Mouse (Mus musculus) embryonic facial prominence, embryonic 13.5 days (tissue): ENCODE data around the gene Lilra6. TPM values are rescaled to one million over a fixed set of nuclear protein-coding genes. Genes with fewer than 3 reads are reported as not detected.
"Not testable (repeated sequence)": the region's sequence is repeated elsewhere in the genome, so short reads cannot be mapped to it uniquely, and the experiment has no call there.

Experiments
- ATAC-seq: fragments of 200-750 bp; cut with Nextera tagmentation; 2 replicates; pipeline ENCODE4 v1.8.0; 2017; ENCODE audit warnings: low read depth; ENCODE audit not compliant: insufficient number of reproducible peaks, insufficient read depth, low FRiP score, low TSS enrichment
- H3K27ac ChIP-seq: fragments of 300-500 bp; sonication (generic); 2 replicates; pipeline ENCODE4 v1.5.1; 2015; ENCODE audit warnings: moderate library complexity, mild to moderate bottlenecking, inconsistent platforms
- H3K27me3 ChIP-seq: fragments of 300-500 bp; sonication (generic); 2 replicates; pipeline ENCODE4 v1.6.1; 2015; ENCODE audit warnings: mild to moderate bottlenecking, inconsistent platforms
- H3K36me3 ChIP-seq: fragments of 300-500 bp; sonication (generic); 2 replicates; pipeline ENCODE4 v1.6.1; 2015; ENCODE audit warnings: mild to moderate bottlenecking, inconsistent platforms
- H3K4me1 ChIP-seq: fragments of 300-500 bp; sonication (generic); 2 replicates; pipeline ENCODE4 v1.6.1; 2015; ENCODE audit warnings: inconsistent platforms
- H3K4me2 ChIP-seq: fragments of 300-500 bp; sonication (generic); 2 replicates; pipeline ENCODE4 v1.6.1; 2015; ENCODE audit warnings: moderate library complexity, mild to moderate bottlenecking, inconsistent platforms
- H3K4me3 ChIP-seq: fragments of 300-500 bp; sonication (generic); 2 replicates; pipeline ENCODE4 v1.5.1; 2015; ENCODE audit warnings: mild to moderate bottlenecking, inconsistent platforms
- H3K9ac ChIP-seq: fragments of 300-500 bp; sonication (generic); 2 replicates; pipeline ENCODE4 v1.6.1; 2015; ENCODE audit warnings: mild to moderate bottlenecking, inconsistent platforms
- H3K9me3 ChIP-seq: fragments of 300-500 bp; sonication (generic); 2 replicates; pipeline ENCODE4 v1.6.1; 2016; ENCODE audit warnings: inconsistent platforms
- WGBS: fragments of 180-500 bp; shearing (Covaris S2); methylation state at CpG from one replicate; pipeline ENCODE4 v1.1.7; 2015; ENCODE audit warnings: mixed read lengths; 5-methylcytosine and 5-hydroxymethylcytosine counted together
- polyA plus RNA-seq: library from polyadenylated mRNA; unstranded; fragments of >200 nt; fragmentation: Nextera tagmentation; extraction: Ambion mirVana; gene quantifications from 2 replicates; pipeline ENCODE4 v1.2.1, GENCODE M21; 2015

Lilra6 gene
- polyA plus RNA-seq = not detected in 2 replicates

GRCm38 (mm10) chr7:3915387-3915786, at the start of gene Lilra6:
Lilra6 (minus strand) TSS chr7:3915503.
- not testable (repeated sequence) for H3K4me3 ChIP-seq, H3K4me1 ChIP-seq, H3K9ac ChIP-seq, H3K36me3 ChIP-seq, H3K4me2 ChIP-seq, H3K9me3 ChIP-seq, H3K27ac ChIP-seq, H3K27me3 ChIP-seq, ATAC-seq
- 63% methylated on average over 2 of the region's 2 CpGs for WGBS

DNA sequence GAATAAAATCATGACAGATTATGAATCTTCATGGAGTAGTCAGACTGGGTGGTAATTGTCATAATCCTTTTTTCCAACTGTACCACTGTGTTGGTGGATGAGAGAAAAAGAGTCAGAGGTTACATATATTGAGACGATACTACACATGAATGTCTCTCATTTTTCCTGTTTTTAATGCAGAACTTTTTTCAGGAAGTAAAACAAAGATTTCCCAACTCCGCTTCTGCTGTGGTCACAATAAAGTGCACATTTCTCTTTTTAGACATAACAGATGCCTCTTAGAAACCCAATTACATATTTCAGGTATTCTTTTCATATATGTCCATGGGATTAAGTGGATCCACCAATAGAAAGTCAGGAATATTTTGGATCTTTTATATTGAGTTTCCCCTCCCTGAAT, 46.7 kb upstream of the Lilra6 start:
- Histone ChIP-seq H3K27me3 (no peaks in the 10 kb centered on the region), H3K9ac (no peak overlapping the region), H3K27ac (no peak overlapping the region), H3K4me2 (no peak overlapping the region), H3K4me3 (no peak overlapping the region), H3K9me3 (no peaks in the 10 kb centered on the region), H3K4me1 (no peaks in the 10 kb centered on the region), H3K36me3 (no peaks in the 10 kb centered on the region)
- 89% methylated on average over 2 of the region's 2 CpGs for WGBS
- ATAC-seq = no peak

DNA sequence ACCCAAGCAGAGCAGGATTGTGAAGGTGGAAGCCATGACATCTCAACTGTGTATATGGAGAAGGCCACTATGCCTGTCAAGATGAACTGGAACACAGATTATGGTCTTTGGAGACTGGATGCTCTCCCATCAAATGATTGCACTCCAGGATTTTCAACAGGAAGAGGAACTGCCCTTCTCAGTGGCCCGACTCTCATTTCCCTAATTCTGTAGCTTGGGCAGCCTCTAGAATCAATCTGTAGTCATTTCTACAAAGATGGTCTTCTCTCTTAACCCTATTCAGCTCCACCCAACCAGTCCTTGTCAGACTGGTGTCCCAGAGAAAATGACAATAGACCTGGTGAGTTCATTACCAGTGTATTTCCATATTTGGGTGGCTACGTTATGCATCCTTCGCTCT, 42.1 kb upstream of the Lilra6 start:
- no peak overlapping the region for H3K4me2 ChIP-seq
- ATAC-seq = no peak
- no peaks in the 10 kb centered on the region for H3K27me3 ChIP-seq
- no peak overlapping the region for H3K9ac ChIP-seq
- no peak overlapping the region for H3K4me3 ChIP-seq
- H3K4me1 ChIP-seq = no peaks in the 10 kb centered on the region
- H3K36me3 ChIP-seq = no peaks in the 10 kb centered on the region
- 87% methylated on average over 3 of the region's 3 CpGs for WGBS
- no peak overlapping the region for H3K27ac ChIP-seq
- H3K9me3 ChIP-seq = 0 out of 2 replicates have a peak, but pooled peaks cover 2% of the 10 kb centered on the region

- H3K4me2 ChIP-seq = no peak overlapping the region
- ATAC-seq = no peak
- no peaks in the 10 kb centered on the region for H3K27me3 ChIP-seq
- WGBS = 79% methylated on average over 3 of the region's 3 CpGs
- no peak overlapping the region for H3K4me3 ChIP-seq
- no peaks in the 10 kb centered on the region for H3K4me1 ChIP-seq
- H3K9ac ChIP-seq = no peak overlapping the region
- H3K27ac ChIP-seq = no peak overlapping the region
- no peaks in the 10 kb centered on the region for H3K36me3 ChIP-seq
- H3K9me3 ChIP-seq = no peaks in the 10 kb centered on the region
Observed at GRCm38 (mm10) chr7:3949159-3949558, 33.9 kb upstream of the Lilra6 start.

GRCm38 (mm10) chr7:3948223-3948622, 32.9 kb upstream of the Lilra6 start:
- Histone ChIP-seq H3K4me3 (no peak overlapping the region), H3K36me3 (no peaks in the 10 kb centered on the region), H3K27ac (no peak overlapping the region), H3K9ac (no peak overlapping the region), H3K27me3 (no peaks in the 10 kb centered on the region), H3K4me2 (no peak overlapping the region), H3K4me1 (no peaks in the 10 kb centered on the region), H3K9me3 (no peaks in the 10 kb centered on the region; the same call in 1 of the 2 replicates)
- 70% methylated on average over 4 of the region's 4 CpGs for WGBS
- no peak for ATAC-seq

- Histone ChIP-seq H3K27me3 (no peaks in the 10 kb centered on the region), H3K27ac (no peak overlapping the region), H3K9ac (no peak overlapping the region), H3K36me3 (no peaks in the 10 kb centered on the region), H3K4me2 (no peak overlapping the region), H3K9me3 (no peaks in the 10 kb centered on the region; the same call in 1 of the 2 replicates), H3K4me1 (no peaks in the 10 kb centered on the region), H3K4me3 (no peak overlapping the region)
- ATAC-seq = no peak
- WGBS = 64% methylated on average over 4 of the region's 4 CpGs
Observed at GRCm38 (mm10) chr7:3946117-3946516, 30.8 kb upstream of the Lilra6 start.

DNA sequence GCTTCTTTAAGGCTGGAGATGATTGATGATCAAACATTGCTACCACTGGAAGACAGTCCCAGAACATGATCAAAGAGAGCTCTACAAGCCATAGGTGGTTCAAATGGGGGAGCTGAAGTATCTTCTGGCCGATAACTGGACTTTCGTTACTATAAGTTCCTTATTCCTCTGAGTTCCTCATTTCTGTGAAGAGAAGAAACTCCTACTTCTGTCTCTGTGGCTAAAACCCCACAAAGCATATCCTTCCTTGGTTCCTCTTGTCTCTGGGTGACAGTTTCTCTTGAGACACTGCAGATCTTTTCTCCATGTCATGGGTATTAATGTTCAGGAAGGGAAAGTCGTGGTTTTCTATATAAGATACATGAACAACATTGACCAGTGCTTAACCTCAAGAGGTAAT, 25.6 kb upstream of the Lilra6 start:
- Histone ChIP-seq H3K36me3 (no peaks in the 10 kb centered on the region), H3K27me3 (no peaks in the 10 kb centered on the region), H3K4me3 (no peak overlapping the region), H3K9ac (no peak overlapping the region), H3K9me3 (peaks cover 4% of the 10 kb centered on the region), H3K4me1 (no peaks in the 10 kb centered on the region), H3K27ac (no peak overlapping the region), H3K4me2 (no peak overlapping the region)
- WGBS = 67% methylated on average over 3 of the region's 3 CpGs
- no peak for ATAC-seq

DNA sequence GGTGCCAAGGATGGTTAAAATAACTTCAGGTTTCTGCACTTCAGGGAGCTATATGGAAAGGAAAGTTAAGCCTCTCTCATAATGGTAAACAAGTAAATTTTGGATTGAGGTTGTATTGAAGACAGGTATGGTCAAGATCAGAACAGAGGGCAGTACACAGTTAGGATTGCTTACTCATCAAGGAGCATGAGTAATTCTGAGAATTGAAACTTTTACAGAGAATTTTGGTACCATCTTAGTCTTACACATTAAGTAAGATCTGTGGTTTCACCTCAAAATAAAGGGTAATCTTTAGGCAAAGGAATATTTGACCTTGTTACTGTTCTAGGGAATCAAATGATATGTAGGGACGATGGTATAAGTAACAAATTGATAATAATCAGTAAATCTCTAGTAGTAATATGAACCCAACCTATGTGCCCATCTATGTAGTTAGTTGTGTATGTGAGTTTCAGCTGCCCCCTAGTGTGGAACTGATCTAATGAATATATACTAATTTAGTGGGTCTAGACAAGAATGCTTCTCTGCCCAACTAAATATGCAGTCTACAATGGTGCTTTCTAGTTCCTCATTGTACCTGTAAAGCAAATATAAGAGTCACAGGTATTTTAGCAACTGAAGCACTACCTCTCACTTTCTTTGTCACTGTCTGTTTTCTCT, 24.7 kb upstream of the Lilra6 start:
- ATAC-seq = no peak
- H3K27me3 ChIP-seq = no peaks in the 10 kb centered on the region
- no peak overlapping the region for H3K27ac ChIP-seq
- H3K4me3 ChIP-seq = no peak overlapping the region
- no peaks in the 10 kb centered on the region for H3K4me1 ChIP-seq
- H3K36me3 ChIP-seq = no peaks in the 10 kb centered on the region
- WGBS = 60% methylated on average over 1 of the region's 1 CpGs
- H3K9me3 ChIP-seq = peaks cover 4% of the 10 kb centered on the region
- no peak overlapping the region for H3K4me2 ChIP-seq
- H3K9ac ChIP-seq = no peak overlapping the region

GRCm38 (mm10) chr7:3935473-3935872, 20.2 kb upstream of the Lilra6 start:
- not testable (repeated sequence) for ATAC-seq

GRCm38 (mm10) chr7:3903704-3904103, 11.6 kb downstream of the Lilra6 start:
- Histone ChIP-seq H3K9ac (no peak overlapping the region), H3K36me3 (no peaks in the 10 kb centered on the region), H3K4me1 (no peaks in the 10 kb centered on the region), H3K4me2 (no peak overlapping the region), H3K9me3 (no peaks in the 10 kb centered on the region), H3K27me3 (no peaks in the 10 kb centered on the region), H3K4me3 (no peak overlapping the region), H3K27ac (no peak overlapping the region)
- ATAC-seq = no peak
- WGBS = 15% methylated on average over 1 of the region's 1 CpGs

More at GRCm38 (mm10) chr7:3935473-3935872, 20.2 kb upstream of the Lilra6 start:
- not testable (repeated sequence) for H3K4me2 ChIP-seq, H3K36me3 ChIP-seq, H3K4me3 ChIP-seq, H3K27ac ChIP-seq, H3K9ac ChIP-seq, H3K27me3 ChIP-seq, H3K4me1 ChIP-seq, H3K9me3 ChIP-seq

GRCm38 (mm10) chr7:3898036-3898590, 17.2 kb downstream of the Lilra6 start, which contains the start of gene Gm14548:
Gm14548 (minus strand) TSS chr7:3898120.
- H3K4me1 ChIP-seq, H3K9me3 ChIP-seq, H3K4me2 ChIP-seq, H3K27ac ChIP-seq, H3K27me3 ChIP-seq, H3K36me3 ChIP-seq, H3K4me3 ChIP-seq, ATAC-seq, H3K9ac ChIP-seq: not testable (repeated sequence)
- WGBS = 63% methylated on average over 3 of the region's 3 CpGs

DNA sequence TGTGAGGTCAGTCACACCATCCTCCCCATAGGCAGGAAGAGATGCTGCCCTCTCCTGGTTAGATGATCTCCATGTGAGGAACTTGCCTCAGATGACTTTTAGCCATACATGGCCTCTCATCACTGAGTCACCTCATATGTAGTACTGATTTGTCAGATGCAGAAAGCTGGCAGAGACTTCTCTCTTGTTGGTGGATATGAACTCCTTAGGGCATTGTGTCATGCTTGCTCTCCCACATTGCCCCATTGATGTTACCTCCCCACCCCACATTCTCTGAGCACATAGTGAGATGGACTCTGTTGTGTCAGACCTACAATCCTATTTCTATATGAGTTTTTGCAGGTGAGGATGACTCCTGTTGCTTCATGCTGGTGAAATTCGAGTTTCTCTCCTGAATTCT, 40.3 kb downstream of the Lilra6 start:
- not testable (repeated sequence) for H3K27me3 ChIP-seq, ATAC-seq, H3K9me3 ChIP-seq, H3K27ac ChIP-seq, H3K36me3 ChIP-seq, H3K4me3 ChIP-seq, H3K9ac ChIP-seq, H3K4me1 ChIP-seq, H3K4me2 ChIP-seq
- no CpG with 5 or more reads among the region's 1 CpGs for WGBS
